Mouse (Mus musculus) small intestine, adult 2 months (tissue): ENCODE data around the gene Eif3d.

Source experiments
- CTCF ChIP-seq: fragments of 200-500 bp; IDR thresholded peaks from 2 replicates; pipeline ENCODE4 v1.5.1; 2012; ENCODE audit warnings: low read depth, mild to moderate bottlenecking, control low read depth, inconsistent platforms, low read length, moderate library complexity, mixed read lengths; ENCODE audit not compliant: insufficient replicate concordance, insufficient read length; ENCODE audit errors: extremely low read depth
- POLR2A ChIP-seq: fragments of 200-500 bp; IDR thresholded peaks from 2 replicates; pipeline ENCODE4 v1.6.1; 2012; ENCODE audit warnings: low read depth, mild to moderate bottlenecking, control low read depth, inconsistent platforms, low read length, moderate library complexity

- TF ChIP-seq CTCF (no peak), POLR2A (no peak)
Measured at GRCm38 (mm10) chr15:77912585-77912984, 58.0 kb downstream of the Eif3d start.
